Mouse (Mus musculus) C2C12 (cell line): ENCODE data around the gene Slc35b2.

ENCODE experiments used
- CEBPB ChIP-seq: IDR thresholded peaks from one replicate; pipeline ENCODE4 v1.6.1; 2011; ENCODE audit warnings: low read depth, mild to moderate bottlenecking, control low read depth, moderate library complexity
- CTCF ChIP-seq: IDR thresholded peaks from one replicate; pipeline ENCODE4 v1.5.1; 2011; ENCODE audit not compliant: control insufficient read depth, insufficient read depth, insufficient read length
- MAX ChIP-seq: IDR thresholded peaks from one replicate; pipeline ENCODE4 v1.6.1; 2011; ENCODE audit warnings: mild to moderate bottlenecking, control low read depth
- MYOD1 ChIP-seq: IDR thresholded peaks from one replicate; pipeline ENCODE4 v1.6.1; 2011; ENCODE audit warnings: low read depth; ENCODE audit not compliant: control insufficient read depth, insufficient read length

DNA sequence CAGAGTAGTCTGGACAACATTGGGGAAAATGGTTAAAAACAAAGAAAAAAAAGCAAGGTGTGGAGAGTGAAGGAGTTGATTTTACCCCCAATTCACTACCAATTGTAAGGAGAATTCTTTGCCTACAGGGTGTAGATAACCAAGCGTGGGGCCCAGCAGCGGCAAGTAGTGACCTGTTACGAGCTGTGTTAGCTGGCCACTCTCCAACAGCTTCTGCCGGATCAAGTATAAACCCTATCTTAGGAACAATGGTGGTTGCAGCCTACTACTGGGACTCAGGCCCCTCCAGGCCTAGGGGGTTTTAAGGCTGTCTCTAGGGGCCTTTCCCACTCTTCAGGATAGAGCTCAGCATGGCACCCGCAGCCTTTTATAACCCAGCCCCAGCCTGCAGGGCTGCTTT is 14.6 kb downstream of the Slc35b2 start:
- TF ChIP-seq CTCF (no peak), MYOD1 (no peak), CEBPB (no peak), MAX (no peak)
